Mouse (Mus musculus) adrenal gland (tissue): ENCODE data around the gene Exosc8.
"Not testable (repeated sequence)": the region's sequence is repeated elsewhere in the genome, so short reads cannot be mapped to it uniquely, and the experiment has no call there.

Experiments
- intact Hi-C: fragments of 180-260 bp; cut with DNase I; formaldehyde crosslinking; loops from one replicate; pipeline ENCODE4 v1.15.1; 2025
- long read RNA-seq, 2 experiments: library from polyadenylated mRNA; unstranded; transcript quantifications; one replicate each; pipeline ENCODE4 v2.0.0; 2020; ENCODE audit warnings: borderline replicate concordance in 1 of 2; ENCODE audit not compliant: insufficient replicate concordance in 1 of 2

The Exosc8 gene
- long read RNA-seq, experiment 1, transcript Exosc8-201 (11 exons, 1,300 nt) = major isoform, 15 of 27 reads
- long read RNA-seq, experiment 1, partial matches to known transcripts = 4 of 27 reads
- long read RNA-seq, experiment 1, other reads (novel, unspliced or antisense) = 4 of 27 reads
- long read RNA-seq, experiment 2, transcript Exosc8-201 (11 exons, 1,300 nt) = major isoform, 18 of 33 reads
- long read RNA-seq, experiment 2, partial matches to known transcripts = 9 of 33 reads
- long read RNA-seq, experiment 2, other reads (novel, unspliced or antisense) = 4 of 33 reads

DNA sequence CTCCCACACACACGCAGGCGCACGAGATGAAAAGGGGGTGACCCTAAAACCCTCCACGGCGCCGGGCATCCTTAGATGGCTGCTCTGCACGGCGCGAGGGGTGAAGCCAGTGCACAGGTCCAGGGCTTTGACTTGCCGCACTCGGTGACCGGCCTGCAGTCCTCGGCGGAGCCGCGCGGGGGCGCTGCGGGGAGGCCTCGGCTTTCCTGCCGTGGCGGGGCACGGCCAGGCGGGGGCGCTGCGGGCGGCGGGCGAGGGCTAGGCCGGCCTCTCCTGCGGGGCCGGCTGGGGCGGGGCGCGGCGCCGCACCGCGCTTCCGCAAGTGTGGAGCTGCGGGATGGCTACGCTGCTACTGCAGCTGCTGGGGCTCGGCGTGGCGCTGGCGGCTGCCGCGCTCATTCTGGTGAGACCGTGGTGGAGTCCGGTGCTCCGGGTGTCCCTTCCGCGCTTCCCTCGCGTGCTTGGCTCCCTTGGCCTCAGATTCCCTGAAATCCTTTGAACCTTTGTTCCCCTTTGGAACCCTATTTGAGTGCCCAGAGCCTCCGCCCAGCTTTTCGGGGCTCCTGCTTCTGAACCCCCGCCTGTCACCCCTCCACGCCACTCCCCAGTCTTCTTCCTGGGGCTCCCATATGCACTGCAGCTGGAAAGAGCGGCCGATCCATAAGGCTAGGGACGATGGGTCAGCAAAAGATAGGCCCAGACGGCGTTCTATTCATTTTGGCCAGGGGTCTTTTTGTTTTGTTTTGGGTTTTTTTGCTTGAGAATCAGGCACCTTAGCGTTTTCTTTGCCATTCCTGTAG, at the start of gene Exosc8, which contains the start of gene Alg5:
Gene Exosc8 (minus strand): TSS at position 147 of the 800 bp plus-strand sequence.
Gene Alg5 (plus strand): TSS at position 293 of the 800 bp plus-strand sequence.
- intact Hi-C loops = loop anchor here (5.0 kb wide), 1 partner anchor 62 kb away; no protein-coding TSS in a partner anchor

DNA sequence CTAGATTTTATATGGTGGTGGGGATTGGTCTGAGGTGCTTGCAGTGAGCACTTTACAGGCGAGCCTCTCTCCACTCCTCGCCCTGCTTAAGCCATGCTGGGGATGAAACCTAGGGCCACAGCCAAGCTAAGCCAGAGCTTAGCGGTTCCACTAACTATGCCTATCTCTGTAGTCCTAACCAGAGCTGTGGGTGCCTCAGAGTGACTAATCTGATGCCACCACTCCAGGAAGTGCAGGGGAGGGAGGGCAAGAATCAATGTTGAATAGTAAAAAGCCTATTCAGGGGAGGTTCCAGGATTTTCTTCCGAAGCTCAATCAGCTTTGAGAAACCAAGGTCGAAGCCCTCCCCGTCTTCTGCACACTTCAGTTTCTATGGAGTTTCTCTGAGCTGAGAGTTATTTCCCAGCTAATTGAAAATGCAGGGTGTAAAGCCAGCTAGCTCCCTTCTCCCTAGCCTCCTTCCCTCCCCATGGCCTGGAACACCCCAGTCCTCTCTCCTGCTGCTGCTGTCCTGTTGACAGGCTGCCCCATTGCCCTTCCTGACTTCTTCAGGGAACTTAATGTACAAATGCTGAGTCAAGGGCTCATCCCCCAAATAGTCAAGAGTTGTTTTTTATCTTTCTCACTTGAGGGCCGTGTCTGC, 40.9 kb upstream of the Exosc8 start:
- intact Hi-C loops = no loop called here

DNA sequence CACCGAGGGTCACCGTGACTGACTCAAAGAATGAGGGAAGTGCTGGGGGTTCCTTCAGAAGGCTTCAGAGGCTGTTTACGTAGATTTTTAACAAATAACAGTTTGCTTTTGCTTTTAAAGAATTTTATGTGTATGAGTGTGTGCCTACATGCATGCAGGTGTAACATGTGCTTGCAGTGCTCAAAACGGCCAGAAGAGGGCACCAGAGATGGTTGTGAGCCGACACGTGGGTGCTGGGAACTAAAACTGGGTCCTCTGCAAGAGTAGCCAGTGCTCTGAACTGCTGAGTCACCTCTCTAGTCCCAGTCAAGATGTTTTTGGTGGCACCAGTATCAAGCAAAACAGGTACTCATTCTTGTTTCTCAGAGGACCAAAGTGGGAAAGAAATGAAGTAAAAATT, 38.4 kb upstream of the Exosc8 start:
- intact Hi-C loops = no loop called here

DNA sequence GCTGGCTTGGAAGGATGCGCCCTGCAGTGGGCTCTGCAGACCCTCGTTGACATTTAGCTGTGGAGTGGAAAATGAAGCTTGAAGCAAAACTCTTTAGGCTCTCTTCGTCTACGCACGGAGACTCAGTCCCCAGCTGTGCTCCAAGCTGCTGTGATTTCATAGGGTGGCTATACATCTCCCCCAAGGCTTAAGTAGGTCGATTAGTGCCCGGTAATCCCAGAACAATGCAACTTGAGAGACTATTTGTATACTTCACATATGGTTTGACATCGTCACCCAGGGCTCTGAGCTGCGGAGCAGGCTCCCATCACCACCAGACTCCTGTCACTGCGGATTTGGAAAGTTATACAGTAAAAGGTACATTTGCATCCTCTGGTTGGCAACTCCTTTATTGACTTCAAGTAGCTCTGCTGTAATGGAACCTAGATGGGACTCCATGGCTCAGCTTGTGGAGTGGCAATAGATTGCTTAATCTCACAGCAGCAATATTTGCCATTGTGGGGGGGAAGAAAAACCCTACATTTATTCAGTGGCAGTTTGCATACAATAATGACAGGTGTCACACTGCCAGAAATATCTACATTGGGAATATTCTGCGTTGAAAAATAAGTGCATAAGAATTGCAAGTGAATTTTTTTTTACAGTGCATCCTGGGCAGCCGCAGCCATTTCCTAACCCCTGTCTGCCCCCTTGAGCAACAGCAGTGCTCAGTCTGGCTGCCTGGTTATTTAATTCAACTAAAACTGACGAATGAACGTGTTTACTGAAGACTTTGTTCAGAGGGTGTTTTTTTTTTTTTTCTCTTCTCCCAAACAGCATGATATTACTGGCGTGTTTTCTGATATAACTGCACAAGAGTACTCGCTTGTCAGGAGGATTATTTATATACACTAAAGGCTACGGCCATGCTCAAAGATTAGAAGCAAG, 34.4 kb upstream of the Exosc8 start:
- intact Hi-C loops = no loop called here

DNA sequence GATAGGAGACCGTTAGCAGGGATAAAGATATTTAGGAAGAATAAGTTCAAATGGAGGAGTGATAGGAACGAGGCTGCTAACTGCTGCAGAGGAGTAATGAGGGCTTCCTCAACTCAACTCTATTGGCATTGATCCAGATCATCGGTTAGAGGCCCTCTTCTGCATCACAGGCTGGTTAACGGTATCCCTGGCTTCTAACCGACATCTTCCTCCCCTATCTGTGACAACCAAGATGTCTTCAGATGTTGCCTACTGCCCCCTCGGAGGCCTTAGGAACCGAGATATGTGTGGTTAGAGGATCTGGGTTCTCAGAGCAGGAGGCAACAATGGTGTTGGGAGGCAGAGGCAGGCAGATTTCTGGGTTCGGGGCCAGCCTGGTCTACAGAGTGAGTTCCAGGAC, 33.4 kb upstream of the Exosc8 start:
- intact Hi-C loops = no loop called here

DNA sequence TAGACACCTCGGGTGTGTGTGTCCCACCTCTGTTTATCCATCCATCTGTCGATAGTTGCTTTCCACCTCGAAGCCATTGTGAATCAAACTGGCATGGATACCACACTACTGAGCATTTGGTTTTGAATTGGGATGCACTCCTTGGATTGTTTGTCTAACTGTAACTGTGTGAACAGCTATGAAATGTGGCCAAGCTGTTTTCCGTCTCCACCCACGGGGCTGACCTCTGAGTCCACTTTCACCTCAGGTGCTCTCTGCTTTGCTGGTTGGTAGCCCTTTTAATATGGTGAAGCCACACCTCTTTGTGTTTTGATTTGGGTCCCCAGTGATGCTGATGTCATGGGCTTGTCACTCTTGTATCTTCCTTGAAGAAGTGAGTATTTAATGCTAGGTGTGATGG, 31.6 kb upstream of the Exosc8 start:
- intact Hi-C loops = no loop called here

DNA sequence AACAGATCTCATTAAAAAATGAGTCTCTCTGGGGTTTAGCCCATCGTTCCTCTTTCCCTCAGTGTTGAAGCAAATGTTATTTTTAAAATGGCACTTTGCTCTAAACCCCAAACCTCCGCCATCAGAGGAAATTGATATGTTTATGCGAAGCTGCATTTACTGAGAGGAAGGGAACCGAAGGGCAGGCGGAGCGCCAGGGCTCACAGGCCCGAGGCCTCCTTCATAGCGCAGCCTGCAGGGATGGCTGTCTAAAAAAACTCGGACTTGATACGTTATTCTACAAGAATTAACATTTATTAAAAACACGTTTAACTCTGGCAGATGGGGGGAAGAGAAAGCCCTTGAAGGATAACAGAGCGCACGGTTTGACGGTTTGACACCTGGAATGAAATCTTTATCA, 30.8 kb upstream of the Exosc8 start:
- intact Hi-C loops = no loop called here

DNA sequence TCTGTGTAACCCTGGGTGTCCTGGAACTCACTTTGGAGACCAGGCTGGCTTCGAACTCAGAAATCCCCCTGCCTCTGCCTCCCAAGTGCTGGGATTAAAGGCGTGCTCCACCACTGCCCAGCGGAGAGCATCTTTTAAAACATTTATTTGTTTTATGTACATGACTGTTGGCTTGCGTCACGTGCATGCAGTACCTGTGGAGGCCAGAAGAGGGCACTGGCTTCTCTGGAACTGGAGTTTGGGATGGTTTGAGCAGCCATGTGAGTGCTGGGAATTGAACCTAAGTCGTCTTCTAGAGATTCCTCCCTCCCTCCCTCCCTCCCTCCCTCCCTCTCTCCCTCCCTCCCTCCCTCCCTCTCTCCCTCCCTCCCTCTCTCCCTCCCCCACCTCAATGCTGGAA, 30.3 kb upstream of the Exosc8 start:
- intact Hi-C loops = not testable (repeated sequence)

DNA sequence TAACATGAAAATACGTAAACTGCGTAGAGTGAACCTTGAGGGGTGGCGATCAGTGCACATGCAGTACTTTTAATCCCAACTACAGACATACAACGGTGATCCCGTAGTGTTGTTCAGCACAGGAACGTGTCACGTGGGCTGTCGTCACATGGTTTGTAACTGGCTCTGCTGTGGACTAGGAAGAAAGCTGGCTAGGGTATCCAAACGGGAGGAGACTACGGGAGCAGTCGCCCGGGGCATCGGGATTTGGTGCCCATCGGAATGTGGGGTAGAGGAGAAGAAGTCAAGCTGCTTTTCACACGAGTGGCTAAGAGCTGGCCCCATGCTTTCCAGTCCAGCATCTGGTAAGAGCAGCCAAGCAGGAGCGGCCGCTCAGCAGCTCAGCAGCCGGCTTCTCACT, 29.2 kb upstream of the Exosc8 start:
- intact Hi-C loops = no loop called here

DNA sequence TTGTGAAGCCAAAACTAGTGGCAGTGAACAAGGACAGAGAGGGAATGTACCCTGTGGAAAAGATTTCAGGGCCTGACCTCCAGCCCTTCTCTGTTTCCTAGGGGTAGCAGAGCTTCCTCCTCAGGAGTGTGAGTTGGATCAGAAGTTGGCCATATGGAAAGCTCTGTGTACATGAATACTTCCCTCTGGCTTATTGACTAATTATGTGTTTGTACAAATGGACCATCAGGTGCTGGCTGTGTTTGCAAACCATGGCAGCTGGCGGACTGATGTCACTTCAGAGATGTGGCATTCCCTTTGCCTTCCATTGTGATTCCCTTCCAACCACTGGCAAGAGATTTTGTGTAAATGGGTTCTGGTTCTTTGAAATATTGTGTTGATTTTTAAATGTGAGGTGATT, 26.1 kb upstream of the Exosc8 start:
- intact Hi-C loops = no loop called here

DNA sequence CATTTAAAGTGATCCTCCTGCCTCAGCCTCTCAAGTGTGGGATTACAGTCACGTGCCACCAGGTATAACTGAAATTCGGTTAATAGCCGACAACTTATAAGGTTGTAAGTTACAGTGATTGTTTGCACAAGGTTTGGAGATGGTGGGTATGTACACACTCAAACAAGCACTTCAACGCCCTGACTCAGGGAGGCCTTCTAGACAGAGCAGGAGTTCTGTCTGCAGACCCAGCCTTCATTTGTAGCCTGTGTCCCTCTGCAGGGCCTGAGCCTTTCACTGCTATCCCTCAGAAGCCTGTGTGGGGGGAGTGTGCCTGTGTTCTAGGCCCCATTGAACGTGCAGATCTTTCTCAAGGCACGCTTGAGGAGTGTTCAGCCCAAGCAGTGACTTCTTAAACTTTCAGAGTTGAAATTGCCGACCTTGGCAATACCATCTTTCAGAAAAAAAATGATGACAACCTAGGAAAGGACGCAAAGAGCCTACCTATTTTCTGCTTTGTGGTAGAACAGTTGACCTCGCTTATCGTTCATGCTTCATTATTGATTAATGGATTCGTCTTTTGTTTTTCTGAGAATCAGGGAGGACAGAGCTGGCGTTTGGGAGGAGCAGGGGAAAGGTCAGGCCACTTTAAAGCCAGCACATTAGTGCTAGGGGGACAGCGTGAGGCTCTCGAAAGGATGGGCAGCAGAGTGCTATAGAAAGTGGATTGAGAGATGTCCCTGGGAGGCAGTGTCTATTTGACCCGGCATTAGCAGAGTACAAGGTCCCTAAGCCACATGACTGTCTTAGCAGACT, 25.3 kb upstream of the Exosc8 start:
- intact Hi-C loops = no loop called here

DNA sequence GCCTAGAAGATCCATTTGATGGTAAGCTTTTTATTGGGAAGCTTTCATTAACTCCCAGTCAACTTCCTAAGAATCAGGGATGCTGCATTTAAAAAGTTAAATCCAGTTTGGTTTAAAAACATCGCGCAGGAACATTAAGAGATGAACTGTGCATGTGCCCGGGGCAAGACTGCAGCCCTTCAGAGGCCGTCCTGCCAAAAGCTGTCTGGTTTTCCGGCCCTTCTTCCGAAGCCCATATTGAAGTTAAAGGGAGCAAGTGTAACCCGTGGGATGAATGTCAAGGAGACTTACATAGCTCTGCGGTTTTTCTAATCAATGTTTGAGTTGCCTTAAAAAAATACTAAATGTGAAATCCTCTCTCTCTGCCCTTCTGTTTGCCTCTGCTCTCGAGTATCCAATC, 24.0 kb upstream of the Exosc8 start:
- intact Hi-C loops = no loop called here

DNA sequence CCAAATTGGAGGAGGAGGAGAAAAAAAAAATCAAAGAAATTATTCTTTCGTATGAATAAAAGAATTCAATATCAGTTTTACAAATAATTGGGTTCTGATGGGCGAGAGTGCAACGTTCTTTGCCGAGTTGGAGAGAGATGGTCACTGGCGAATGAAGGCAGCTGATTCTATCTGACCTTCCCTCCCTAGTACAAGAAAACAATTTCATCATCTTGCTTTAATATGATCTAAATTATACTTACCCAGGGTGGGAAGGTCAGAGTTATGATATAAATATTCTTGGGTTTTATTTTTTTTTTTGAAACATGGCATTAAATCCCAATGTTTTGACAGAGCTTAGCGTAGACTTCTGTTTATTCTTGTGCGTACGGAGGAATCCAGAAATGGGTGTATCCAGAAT, 22.3 kb upstream of the Exosc8 start:
- intact Hi-C loops = no loop called here

DNA sequence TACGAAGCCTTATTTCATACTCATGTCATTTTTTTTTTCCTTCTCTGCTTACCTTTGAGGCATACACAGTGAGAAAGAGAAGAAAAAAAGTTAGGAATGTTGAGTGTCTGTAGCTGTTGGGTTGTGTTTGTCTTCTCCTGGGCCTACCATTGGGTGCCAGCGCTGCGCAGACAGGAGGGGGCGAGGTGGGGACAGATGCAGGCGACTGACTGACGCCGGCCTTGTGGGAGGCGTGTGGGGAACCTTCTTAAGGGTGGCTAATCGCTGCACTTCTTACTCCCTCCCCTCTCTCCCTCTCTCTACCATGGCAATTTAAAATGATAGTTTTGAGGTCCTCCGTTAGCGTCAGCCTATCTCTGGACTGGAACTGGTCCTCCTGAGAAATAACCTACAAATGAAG, 20.9 kb upstream of the Exosc8 start:
- intact Hi-C loops = no loop called here

DNA sequence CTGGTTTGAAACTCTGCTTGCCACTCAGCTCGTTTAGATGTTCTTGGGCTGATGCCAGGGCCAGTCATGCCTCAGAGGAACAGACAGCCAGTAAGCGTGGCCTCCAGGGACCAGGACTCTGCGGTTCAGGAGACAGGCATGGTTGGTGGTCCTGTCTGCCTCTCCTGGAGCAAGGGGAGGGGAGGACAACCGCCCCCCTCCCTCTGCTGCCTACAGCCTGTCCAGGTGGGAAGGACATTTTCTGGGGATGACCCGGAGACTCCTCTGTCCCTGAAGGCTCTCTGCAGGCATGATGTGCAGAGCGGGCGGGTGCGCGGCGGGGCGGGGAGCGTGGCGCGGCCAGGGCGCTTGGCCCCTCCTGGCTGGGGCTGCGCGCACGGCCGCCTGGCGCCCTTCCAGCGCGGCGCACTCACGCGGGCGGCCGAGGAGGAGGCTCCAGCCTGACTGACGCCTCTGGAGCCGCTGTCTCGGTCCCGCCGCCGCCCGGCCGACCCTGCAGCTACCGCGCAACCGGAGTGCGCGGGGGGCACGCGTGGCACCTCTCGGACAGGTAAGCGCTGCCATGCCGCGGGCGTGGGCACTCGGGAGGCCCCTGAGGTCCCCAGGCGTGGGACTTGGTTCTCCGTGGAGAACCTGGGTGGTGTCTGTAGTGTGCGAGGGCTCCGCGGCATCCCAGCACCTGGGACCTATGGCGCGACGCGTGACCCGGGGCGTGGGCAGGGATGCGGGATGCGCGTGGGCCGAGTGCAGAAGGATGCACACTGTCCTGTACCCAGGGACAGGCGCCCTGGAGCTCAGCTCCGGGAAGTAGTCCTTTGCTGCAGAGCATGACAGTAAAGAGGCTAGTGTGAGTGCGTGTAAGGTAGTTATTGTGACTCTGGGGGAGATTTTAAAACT, 20.2 kb upstream of the Exosc8 start, which contains the start of gene Smad9:
Gene Smad9 (plus strand): TSS at position 438 of the 897 bp plus-strand sequence.
- intact Hi-C loops = no loop called here

DNA sequence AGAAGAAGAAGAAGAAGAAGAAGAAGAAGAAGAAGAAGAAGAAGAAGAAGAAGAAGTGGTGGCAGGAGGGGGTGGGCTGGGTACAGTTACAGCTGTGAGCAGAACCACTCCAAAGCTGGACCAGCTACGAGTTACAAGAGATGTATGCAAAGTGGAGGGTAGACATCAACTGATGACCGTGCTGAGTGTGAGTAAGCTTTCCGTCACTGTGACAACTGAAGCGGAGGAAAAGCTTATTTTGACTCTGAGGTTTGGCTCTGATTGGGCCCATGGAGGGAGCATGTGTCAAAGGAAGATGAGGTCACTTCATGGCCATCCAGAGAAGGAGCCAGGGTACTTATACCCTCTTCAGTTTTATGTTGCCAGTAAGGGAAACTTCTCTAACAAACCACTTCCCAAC, 18.2 kb upstream of the Exosc8 start:
- intact Hi-C loops = loop anchor here (5.0 kb wide), 1 partner anchor 44 kb away; no protein-coding TSS in a partner anchor

DNA sequence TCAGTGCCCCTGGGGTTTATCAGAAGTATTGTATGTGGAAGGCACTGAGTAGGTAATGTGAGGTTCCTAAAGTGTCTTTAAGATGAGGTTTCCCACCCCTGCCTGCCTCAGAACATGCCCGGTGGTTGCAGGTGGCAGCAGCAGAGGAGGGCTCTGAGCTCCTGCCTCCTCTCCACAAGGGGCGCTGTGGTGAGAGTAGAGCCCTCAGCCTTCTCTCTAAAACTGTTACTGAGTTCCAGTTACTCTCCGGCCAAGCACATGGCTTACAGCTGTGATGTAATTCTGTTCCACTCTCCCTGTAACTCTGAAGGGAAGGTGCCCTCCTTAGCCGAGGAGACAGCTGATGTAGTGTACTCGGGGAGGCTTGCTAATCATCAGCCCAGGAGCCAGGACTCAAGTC, 10.6 kb upstream of the Exosc8 start:
- intact Hi-C loops = no loop called here

DNA sequence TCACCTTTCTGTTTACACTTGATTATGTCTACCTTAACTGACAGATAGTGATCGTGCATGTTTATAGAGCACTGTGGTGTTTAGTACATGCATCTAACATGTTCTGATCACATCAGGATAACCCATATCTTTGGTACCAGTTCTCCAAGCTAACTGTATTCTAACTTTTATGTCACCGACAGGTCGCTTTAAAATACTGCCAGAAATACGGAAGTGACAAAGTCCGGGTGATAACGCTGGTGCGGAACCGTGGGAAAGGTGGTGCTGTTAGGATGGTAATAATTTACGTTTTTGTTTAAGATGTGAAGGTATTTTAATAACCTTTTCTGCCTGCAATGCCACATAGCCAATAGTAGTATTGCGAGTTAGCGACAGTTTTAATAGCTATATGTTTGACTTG, 6.8 kb upstream of the Exosc8 start:
- intact Hi-C loops = no loop called here

DNA sequence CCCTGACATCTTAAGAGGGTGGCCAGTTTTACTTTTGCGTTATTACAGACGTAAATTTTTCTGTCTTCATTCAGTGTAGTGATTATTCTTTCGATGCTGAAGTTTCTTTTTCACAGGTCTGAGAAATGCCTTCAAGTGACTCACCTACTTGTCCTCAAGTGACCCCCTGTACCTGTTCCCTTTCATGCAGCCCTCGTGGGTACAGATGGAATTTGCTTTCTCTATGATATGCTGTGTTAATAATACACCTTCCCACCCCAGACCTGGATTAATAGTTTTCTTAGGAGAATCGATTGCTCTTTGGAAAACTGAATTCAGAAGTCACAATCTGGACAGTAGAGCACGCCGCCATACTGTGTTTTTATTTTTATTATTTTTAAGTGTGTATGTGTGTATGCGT, 2.1 kb upstream of the Exosc8 start:
- intact Hi-C loops = loop anchor here (5.0 kb wide), 1 partner anchor 60 kb away; no protein-coding TSS in a partner anchor
